Mouse (Mus musculus): ENCODE data around the gene Mpv17l2.
A peak's percentile ranks its signal among the peaks of the same experiment; 100 is the strongest.

The Mpv17l2 gene

GRCm38 (mm10) chr8:70760775-70761406 is at the start of gene Mpv17l2:
Gene Mpv17l2, minus strand, starts transcription at chr8:70760946.
- peak; percentile 97 for DNase-seq (ENCODE audit: low read depth, low spot score)

- no peak for DNase-seq (ENCODE audit: low read depth, low spot score)
Observed at GRCm38 (mm10) chr8:70808955-70809701, 48.4 kb upstream of the Mpv17l2 start.

- DNase-seq (ENCODE audit: low read depth, low spot score): no peak
Observed at GRCm38 (mm10) chr8:70808239-70808638, 47.5 kb upstream of the Mpv17l2 start, which contains the start of gene Il12rb1. Gene Il12rb1, plus strand, starts transcription at chr8:70808449.

GRCm38 (mm10) chr8:70807304-70807703 is 46.6 kb upstream of the Mpv17l2 start:
- DNase-seq (ENCODE audit: low read depth, low spot score): no peak

GRCm38 (mm10) chr8:70806541-70806940 is 45.8 kb upstream of the Mpv17l2 start:
- DNase-seq (ENCODE audit: low read depth, low spot score): no peak

GRCm38 (mm10) chr8:70804481-70805206 is 43.9 kb upstream of the Mpv17l2 start, which contains the start of gene Mast3:
Gene Mast3, minus strand, starts transcription at chr8:70805054.
- DNase-seq (ENCODE audit: low read depth, low spot score): peak; percentile 59

GRCm38 (mm10) chr8:70803761-70804480 is 43.2 kb upstream of the Mpv17l2 start:
- DNase-seq (ENCODE audit: low read depth, low spot score): no peak

GRCm38 (mm10) chr8:70802786-70803510 is 42.2 kb upstream of the Mpv17l2 start:
- DNase-seq (ENCODE audit: low read depth, low spot score): no peak

GRCm38 (mm10) chr8:70801830-70802229 is 41.1 kb upstream of the Mpv17l2 start:
- no peak for DNase-seq (ENCODE audit: low read depth, low spot score)

GRCm38 (mm10) chr8:70801156-70801555 is 40.4 kb upstream of the Mpv17l2 start:
- no peak for DNase-seq (ENCODE audit: low read depth, low spot score)

- DNase-seq (ENCODE audit: low read depth, low spot score): no peak
Observed at GRCm38 (mm10) chr8:70800648-70801047, 39.9 kb upstream of the Mpv17l2 start.

GRCm38 (mm10) chr8:70798281-70798680 is 37.5 kb upstream of the Mpv17l2 start:
- no peak for DNase-seq (ENCODE audit: low read depth, low spot score)

- peak; percentile 84 for DNase-seq (ENCODE audit: low read depth, low spot score)
Observed at GRCm38 (mm10) chr8:70797081-70798070, 36.6 kb upstream of the Mpv17l2 start.

GRCm38 (mm10) chr8:70796403-70797080 is 35.8 kb upstream of the Mpv17l2 start:
- DNase-seq (ENCODE audit: low read depth, low spot score): no peak

GRCm38 (mm10) chr8:70795370-70795769 is 34.6 kb upstream of the Mpv17l2 start:
- no peak for DNase-seq (ENCODE audit: low read depth, low spot score)

GRCm38 (mm10) chr8:70794215-70794614 is 33.5 kb upstream of the Mpv17l2 start:
- DNase-seq (ENCODE audit: low read depth, low spot score): no peak

- DNase-seq (ENCODE audit: low read depth, low spot score): no peak
Observed at GRCm38 (mm10) chr8:70792700-70793099, 32.0 kb upstream of the Mpv17l2 start.

- peak; percentile 94 for DNase-seq (ENCODE audit: low read depth, low spot score)
Observed at GRCm38 (mm10) chr8:70791975-70792691, 31.4 kb upstream of the Mpv17l2 start.

All from embryo, embryonic 11.5 days (tissue).